Mouse (Mus musculus): ENCODE results near the gene Arhgap1. TPM values are rescaled to one million over a fixed set of nuclear protein-coding genes. Genes with fewer than 3 reads are reported as not detected.

Arhgap1 gene
- total and polyA plus RNA-seq, 2 experiments from 2014 or later: 76.5 to 85.7 TPM

DNA sequence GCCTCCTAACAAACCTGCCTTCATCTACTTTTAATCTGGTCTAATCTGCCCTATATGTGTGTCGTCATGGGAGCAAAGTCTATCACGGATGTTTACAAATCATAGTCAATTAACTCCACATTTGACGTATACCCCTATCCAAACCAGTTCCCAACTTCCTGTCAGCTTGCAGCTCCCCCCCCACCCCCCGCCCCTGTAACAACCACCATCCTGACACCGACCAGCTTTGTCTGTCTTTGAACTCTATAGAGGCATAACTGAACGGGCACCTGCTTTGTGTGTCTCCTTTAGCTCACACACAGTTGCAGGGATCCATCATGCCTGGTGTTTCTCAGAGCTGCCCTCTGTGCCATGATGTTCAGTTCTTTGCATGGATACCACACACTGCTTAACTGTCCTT lies 10.7 kb upstream of the Arhgap1 start:
- 64% methylated on average over 6 of the region's 6 CpGs for WGBS
- no peak for TF ChIP-seq CTCF (IDR thresholded peaks at IDR 0.05; ENCODE audit: low read depth)
- Histone ChIP-seq H3K27me3 (ENCODE audit: control insufficient read depth, insufficient read depth, low read length) (no peaks in the 10 kb centered on the region), H3K4me2 (ENCODE audit: low read depth, low read length) (no peak overlapping the region), H3K9ac (replicated peaks; ENCODE audit: low read depth, low read length) (no peak overlapping the region), H3K9me3 (replicated peaks; ENCODE audit: control insufficient read depth, low read length) (no peaks in the 10 kb centered on the region), H3K4me1 (ENCODE audit: control insufficient read depth, insufficient read depth) (no peaks in the 10 kb centered on the region), H3K36me3 (replicated peaks; ENCODE audit: control insufficient read depth, insufficient read depth, low read length) (peaks cover 9% of the 10 kb centered on the region; the same call in 1 of the 2 replicates), H3K4me3 (ENCODE audit: low read depth, low read length) (no peak overlapping the region), H3K27ac (ENCODE audit: low read depth) (no peak overlapping the region)
- ATAC-seq (ENCODE audit: insufficient read depth, low read depth) (no peak), DNase-seq (ENCODE audit: low spot score) (no peak)

DNA sequence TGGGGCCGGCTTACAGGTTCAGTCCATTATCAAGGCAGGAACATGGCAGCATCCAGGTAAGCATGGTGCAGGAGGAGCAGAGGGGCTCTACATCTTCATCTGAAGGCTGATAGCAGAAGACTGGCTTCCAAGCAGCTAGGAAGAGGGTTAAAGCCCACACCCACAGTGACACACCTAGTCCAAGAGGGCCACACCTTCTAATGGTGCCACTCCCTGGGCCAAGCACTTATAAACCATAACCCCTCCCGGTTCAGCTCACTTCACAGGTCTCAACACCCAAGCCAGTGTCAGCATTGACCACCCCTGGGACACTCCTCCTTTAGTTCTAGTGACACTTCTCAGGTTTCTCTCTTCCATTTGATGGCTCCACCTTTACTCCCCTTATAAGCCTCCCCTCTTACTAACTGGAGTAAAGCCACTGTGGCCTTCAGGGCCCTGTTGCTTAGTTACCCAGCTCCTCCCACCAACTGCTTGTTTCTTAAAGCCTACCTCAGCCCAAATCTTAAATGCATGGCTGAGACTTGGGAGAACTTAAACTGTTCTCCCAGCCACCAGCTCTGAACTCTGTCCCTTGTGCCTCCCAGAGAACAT lies 6.7 kb upstream of the Arhgap1 start:
- no peaks in the 10 kb centered on the region for H3K27me3 ChIP-seq (ENCODE audit: control insufficient read depth, insufficient read depth, low read length)
- peaks cover 49% of the 10 kb centered on the region for H3K36me3 ChIP-seq (replicated peaks; ENCODE audit: control insufficient read depth, insufficient read depth, low read length)
- no peak for TF ChIP-seq CTCF (IDR thresholded peaks at IDR 0.05; ENCODE audit: low read depth)
- TF ChIP-seq EP300 (IDR thresholded peaks at IDR 0.05; ENCODE audit: low read depth): no peak
- no peak overlapping the region for H3K4me3 ChIP-seq (ENCODE audit: low read depth, low read length)
- DNase-seq (ENCODE audit: low spot score) (no peak), ATAC-seq (ENCODE audit: insufficient read depth, low read depth) (no peak)
- H3K9me3 ChIP-seq (replicated peaks; ENCODE audit: control insufficient read depth, low read length): no peaks in the 10 kb centered on the region
- WGBS: 83% methylated on average over 2 of the region's 2 CpGs
- H3K4me2 ChIP-seq (ENCODE audit: low read depth, low read length): no peak overlapping the region
- no peak overlapping the region for H3K9ac ChIP-seq (replicated peaks; ENCODE audit: low read depth, low read length)
- no peaks in the 10 kb centered on the region for H3K4me1 ChIP-seq (ENCODE audit: control insufficient read depth, insufficient read depth)
- H3K27ac ChIP-seq (ENCODE audit: low read depth): no peak overlapping the region

DNA sequence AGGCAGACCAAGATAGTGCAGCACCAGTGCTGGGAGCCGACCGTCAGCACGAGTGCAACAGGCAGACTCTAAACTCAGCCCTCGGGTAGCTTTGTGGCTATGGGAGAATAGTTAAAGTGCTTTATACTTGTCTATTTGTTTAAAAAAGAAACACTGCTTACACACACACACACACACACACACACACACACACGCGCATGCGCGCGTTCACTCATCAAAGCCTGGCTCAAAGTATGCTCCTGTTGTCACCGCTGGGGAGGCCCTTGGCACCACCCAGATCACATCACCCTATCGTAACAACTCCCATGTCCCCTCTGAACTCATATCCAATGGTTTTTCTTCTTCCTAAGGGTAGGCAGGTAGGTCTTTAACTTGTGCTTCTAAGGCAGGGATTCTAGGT lies 5.6 kb upstream of the Arhgap1 start:
- no peak for ATAC-seq (ENCODE audit: insufficient read depth, low read depth)
- no peak overlapping the region for H3K4me2 ChIP-seq (ENCODE audit: low read depth, low read length)
- DNase-seq (ENCODE audit: low spot score): no peak
- 89% methylated on average over 11 of the region's 11 CpGs for WGBS
- peaks cover 49% of the 10 kb centered on the region for H3K36me3 ChIP-seq (replicated peaks; ENCODE audit: control insufficient read depth, insufficient read depth, low read length)
- H3K27ac ChIP-seq (ENCODE audit: low read depth): no peak overlapping the region
- no peaks in the 10 kb centered on the region for H3K27me3 ChIP-seq (ENCODE audit: control insufficient read depth, insufficient read depth, low read length)
- no peaks in the 10 kb centered on the region for H3K9me3 ChIP-seq (replicated peaks; ENCODE audit: control insufficient read depth, low read length)
- H3K9ac ChIP-seq (replicated peaks; ENCODE audit: low read depth, low read length): no peak overlapping the region
- no peak overlapping the region for H3K4me3 ChIP-seq (ENCODE audit: low read depth, low read length)
- TF ChIP-seq CTCF (IDR thresholded peaks at IDR 0.05; ENCODE audit: low read depth) (no peak), EP300 (IDR thresholded peaks at IDR 0.05; ENCODE audit: low read depth) (no peak)
- no peaks in the 10 kb centered on the region; the same call in 1 of the 2 replicates for H3K4me1 ChIP-seq (ENCODE audit: control insufficient read depth, insufficient read depth)

DNA sequence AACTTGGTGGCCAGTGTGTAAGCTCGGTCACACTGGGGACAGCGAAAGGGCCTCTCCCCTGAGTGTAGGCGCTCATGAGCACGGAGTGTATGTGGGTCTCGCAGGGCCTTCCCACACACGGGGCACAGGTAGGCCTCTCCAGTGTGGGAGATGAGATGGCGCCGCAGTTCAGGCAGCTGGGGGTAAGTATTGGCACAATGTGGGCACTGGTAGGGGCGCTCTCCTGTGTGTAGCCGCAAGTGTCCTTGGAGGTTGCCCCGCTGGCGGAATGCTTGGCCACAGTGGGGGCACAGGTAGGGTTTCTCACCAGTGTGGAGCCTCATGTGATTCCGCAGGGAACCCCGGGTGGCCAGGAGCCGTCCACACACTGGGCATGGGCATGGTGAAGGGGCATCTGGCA lies 4.3 kb upstream of the Arhgap1 start:
- peaks cover 49% of the 10 kb centered on the region for H3K36me3 ChIP-seq (replicated peaks; ENCODE audit: control insufficient read depth, insufficient read depth, low read length)
- TF ChIP-seq EP300 (IDR thresholded peaks at IDR 0.05; ENCODE audit: low read depth): no peak
- 98% methylated on average over 15 of the region's 15 CpGs for WGBS

DNA sequence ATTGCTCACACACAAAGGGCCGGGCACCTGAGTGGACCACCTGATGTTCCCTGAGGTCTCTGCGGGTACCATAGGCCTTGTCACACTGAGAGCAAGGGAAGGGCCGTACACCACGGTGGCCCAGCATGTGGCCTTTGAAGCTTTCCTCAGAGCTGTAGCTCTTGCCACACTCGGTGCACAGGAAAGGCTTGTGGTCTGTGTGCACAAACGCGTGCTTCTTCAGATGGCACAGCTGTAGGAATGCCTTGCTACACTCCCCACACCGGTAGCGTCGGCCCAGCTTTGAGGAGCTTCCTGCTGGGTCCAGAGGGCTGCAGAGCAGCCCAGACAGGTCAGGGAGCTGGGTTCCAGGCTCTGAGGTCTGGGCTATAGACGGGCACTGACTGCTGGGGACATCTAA lies 3.8 kb upstream of the Arhgap1 start:
- WGBS: 89% methylated on average over 11 of the region's 11 CpGs
- TF ChIP-seq CTCF (IDR thresholded peaks at IDR 0.05; ENCODE audit: low read depth) (no peak), EP300 (IDR thresholded peaks at IDR 0.05; ENCODE audit: low read depth) (no peak)
- H3K27me3 ChIP-seq (ENCODE audit: control insufficient read depth, insufficient read depth, low read length): no peaks in the 10 kb centered on the region
- peak overlapping the region; percentile 30; the same call in 1 of the 2 replicates for H3K27ac ChIP-seq (ENCODE audit: low read depth)
- no peak overlapping the region for H3K4me2 ChIP-seq (ENCODE audit: low read depth, low read length)
- no peak overlapping the region for H3K4me3 ChIP-seq (ENCODE audit: low read depth, low read length)
- no peak for DNase-seq (ENCODE audit: low spot score)
- ATAC-seq (ENCODE audit: insufficient read depth, low read depth): no peak
- peaks cover 3% of the 10 kb centered on the region for H3K4me1 ChIP-seq (ENCODE audit: control insufficient read depth, insufficient read depth)
- no peaks in the 10 kb centered on the region for H3K9me3 ChIP-seq (replicated peaks; ENCODE audit: control insufficient read depth, low read length)
- H3K9ac ChIP-seq (replicated peaks; ENCODE audit: low read depth, low read length): no peak overlapping the region
- H3K36me3 ChIP-seq (replicated peaks; ENCODE audit: control insufficient read depth, insufficient read depth, low read length): peaks cover 49% of the 10 kb centered on the region

More for the DNA sequence above, 4.3 kb upstream of the Arhgap1 start:
- Histone ChIP-seq H3K9ac (replicated peaks; ENCODE audit: low read depth, low read length) (no peak overlapping the region), H3K9me3 (replicated peaks; ENCODE audit: control insufficient read depth, low read length) (no peaks in the 10 kb centered on the region), H3K4me2 (ENCODE audit: low read depth, low read length) (no peak overlapping the region), H3K27ac (ENCODE audit: low read depth) (no peak overlapping the region; the same call in 1 of the 2 replicates), H3K4me1 (ENCODE audit: control insufficient read depth, insufficient read depth) (no peaks in the 10 kb centered on the region; the same call in 1 of the 2 replicates), H3K27me3 (ENCODE audit: control insufficient read depth, insufficient read depth, low read length) (no peaks in the 10 kb centered on the region), H3K4me3 (ENCODE audit: low read depth, low read length) (no peak overlapping the region)
- DNase-seq (ENCODE audit: low spot score): no peak
- no peak for ATAC-seq (ENCODE audit: insufficient read depth, low read depth)

DNA sequence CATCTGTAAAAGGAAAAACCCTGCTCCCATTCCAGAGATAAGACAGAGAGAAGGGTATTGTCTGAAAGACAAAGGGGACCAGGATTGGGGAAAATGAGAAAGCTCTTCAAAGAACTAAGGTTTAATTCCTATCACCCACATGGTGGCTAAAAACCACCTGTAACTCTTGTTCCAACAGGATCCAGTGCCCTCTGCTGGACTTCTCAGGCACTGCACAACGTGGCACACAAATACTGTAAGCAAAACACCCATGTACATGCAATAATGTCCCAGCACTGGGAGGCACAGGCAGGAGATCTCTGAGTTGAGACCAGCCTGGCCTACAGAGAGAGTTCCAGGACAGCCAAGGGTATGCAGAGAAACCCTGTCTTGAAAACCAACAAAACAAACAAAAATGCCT lies 2.9 kb upstream of the Arhgap1 start:
- DNase-seq (ENCODE audit: low spot score): no peak
- H3K9ac ChIP-seq (replicated peaks; ENCODE audit: low read depth, low read length): no peak overlapping the region
- no peak overlapping the region for H3K4me2 ChIP-seq (ENCODE audit: low read depth, low read length)
- no peaks in the 10 kb centered on the region for H3K27me3 ChIP-seq (ENCODE audit: control insufficient read depth, insufficient read depth, low read length)
- no peak for ATAC-seq (ENCODE audit: insufficient read depth, low read depth)
- H3K4me1 ChIP-seq (ENCODE audit: control insufficient read depth, insufficient read depth): peaks cover 12% of the 10 kb centered on the region
- 10% methylated on average over 1 of the region's 1 CpGs for WGBS
- TF ChIP-seq CTCF (IDR thresholded peaks at IDR 0.05; ENCODE audit: low read depth): peak; percentile 59
- TF ChIP-seq EP300 (IDR thresholded peaks at IDR 0.05; ENCODE audit: low read depth): no peak
- H3K9me3 ChIP-seq (replicated peaks; ENCODE audit: control insufficient read depth, low read length): no peaks in the 10 kb centered on the region
- H3K4me3 ChIP-seq (ENCODE audit: low read depth, low read length): no peak overlapping the region
- no peak overlapping the region for H3K27ac ChIP-seq (ENCODE audit: low read depth)
- peaks cover 49% of the 10 kb centered on the region for H3K36me3 ChIP-seq (replicated peaks; ENCODE audit: control insufficient read depth, insufficient read depth, low read length)

All from heart, postnatal 0 days (tissue).